Mouse (Mus musculus) myocyte (in vitro differentiated cells): ENCODE data around the gene Asb13. TPM values are rescaled to one million over a fixed set of nuclear protein-coding genes. Genes with fewer than 3 reads are reported as not detected.

ENCODE experiments used
- H3K27me3 ChIP-seq: one replicate; pipeline ENCODE4 v1.6.1; 2011; ENCODE audit not compliant: control insufficient read depth, insufficient read depth, insufficient read length
- H3K36me3 ChIP-seq: one replicate; pipeline ENCODE4 v1.6.1; 2011; ENCODE audit not compliant: control insufficient read depth, insufficient read depth
- H3K4me2 ChIP-seq: one replicate; pipeline ENCODE4 v1.6.1; 2011; ENCODE audit warnings: low read depth, control low read depth
- H3K4me3 ChIP-seq: one replicate; pipeline ENCODE4 v1.5.1; 2011; ENCODE audit warnings: mild to moderate bottlenecking, control low read depth, moderate library complexity
- H3K79me2 ChIP-seq: one replicate; pipeline ENCODE4 v1.6.1; 2011; ENCODE audit not compliant: control insufficient read depth, insufficient read depth
- H3ac ChIP-seq: one replicate; pipeline ENCODE4 v1.6.1; 2011; ENCODE audit not compliant: control insufficient read depth, insufficient read length
- CEBPB ChIP-seq: IDR thresholded peaks from 2 replicates; pipeline ENCODE4 v1.6.1; 2011; ENCODE audit warnings: mild to moderate bottlenecking, moderate library complexity; ENCODE audit not compliant: poor library complexity, insufficient read depth, severe bottlenecking
- E2F4 ChIP-seq: IDR thresholded peaks from one replicate; pipeline ENCODE4 v1.6.1; 2011; ENCODE audit warnings: mild to moderate bottlenecking, control low read depth, moderate library complexity; ENCODE audit not compliant: insufficient read depth
- MAX ChIP-seq: IDR thresholded peaks from one replicate; pipeline ENCODE4 v1.6.1; 2011; ENCODE audit warnings: low read depth, mild to moderate bottlenecking, control low read depth
- MYOD1 ChIP-seq, 3 experiments: IDR thresholded peaks; one replicate each; pipeline ENCODE4 v1.6.1; 2011; ENCODE audit warnings: control low read depth in 2 of 3, low read depth in 2 of 3, mild to moderate bottlenecking in 2 of 3, moderate library complexity in 1 of 3; ENCODE audit not compliant: insufficient read length in 2 of 3, control insufficient read depth in 1 of 3
- MYOG ChIP-seq, 3 experiments: IDR thresholded peaks; one replicate each; pipeline ENCODE4 v1.6.1; 2011; ENCODE audit warnings: control low read depth in 2 of 3, low read depth in 2 of 3, mild to moderate bottlenecking in 2 of 3; ENCODE audit not compliant: insufficient read length in 2 of 3, control insufficient read depth in 1 of 3, insufficient read depth in 1 of 3
- POLR2A ChIP-seq: IDR thresholded peaks from one replicate; pipeline ENCODE4 v1.6.1; 2011; ENCODE audit warnings: low read depth, mild to moderate bottlenecking, control low read depth, moderate library complexity; ENCODE audit not compliant: insufficient read length
- POLR2AphosphoS2 ChIP-seq: IDR thresholded peaks from one replicate; pipeline ENCODE4 v1.6.1; 2011; ENCODE audit warnings: low read depth, control low read depth; ENCODE audit not compliant: insufficient read length
- REST ChIP-seq: IDR thresholded peaks from one replicate; pipeline ENCODE4 v1.6.1; 2011; ENCODE audit warnings: mild to moderate bottlenecking, control low read depth, moderate library complexity; ENCODE audit not compliant: insufficient read depth, insufficient read length
- SRF ChIP-seq: IDR thresholded peaks from one replicate; pipeline ENCODE4 v1.6.1; 2011; ENCODE audit warnings: low read depth; ENCODE audit not compliant: control insufficient read depth, insufficient read length
- TCF12 ChIP-seq: IDR thresholded peaks from one replicate; pipeline ENCODE4 v1.6.1; 2011; ENCODE audit warnings: mild to moderate bottlenecking, control low read depth; ENCODE audit not compliant: poor library complexity, insufficient read depth, severe bottlenecking
- TCF3 ChIP-seq: IDR thresholded peaks from one replicate; pipeline ENCODE4 v1.6.1; 2011; ENCODE audit warnings: low read depth, control low read depth; ENCODE audit not compliant: insufficient read length
- USF1 ChIP-seq: IDR thresholded peaks from one replicate; pipeline ENCODE4 v1.6.1; 2011; ENCODE audit warnings: low read depth, mild to moderate bottlenecking, control low read depth, moderate library complexity
- polyA plus RNA-seq: library from polyadenylated mRNA; unstranded; fragments of >200 nt; fragmentation: generic; extraction: Trizol; gene quantifications from one replicate; pipeline ENCODE4 v1.2.1, GENCODE M21; 2012; ENCODE audit warnings: missing spikeins

Gene Asb13
- polyA plus RNA-seq, 1 experiment = 0.97 TPM

GRCm38 (mm10) chr13:3664241-3664640 is 30.4 kb downstream of the Asb13 start:
- Histone ChIP-seq H3K36me3 (no peaks in the 10 kb centered on the region), H3K27me3 (no peaks in the 10 kb centered on the region), H3ac (no peak overlapping the region), H3K79me2 (no peaks in the 10 kb centered on the region), H3K4me3 (no peak overlapping the region), H3K4me2 (no peak overlapping the region)
- TF ChIP-seq MYOD1 (IDR thresholded peaks at IDR 0.05; ENCODE audit: control insufficient read depth in 1 of 3, insufficient read length in 2 of 3, low read depth in 2 of 3) = no peak
- no peak for TF ChIP-seq TCF12
- no peak for TF ChIP-seq CEBPB
- TF ChIP-seq POLR2AphosphoS2 = no peak
- TF ChIP-seq POLR2A = no peak
- no peak for TF ChIP-seq MYOG (IDR thresholded peaks at IDR 0.05; ENCODE audit: control insufficient read depth in 1 of 3, insufficient read depth in 1 of 3, insufficient read length in 2 of 3, low read depth in 2 of 3)
- TF ChIP-seq USF1 = no peak
- TF ChIP-seq SRF = no peak
- no peak for TF ChIP-seq TCF3
- no peak for TF ChIP-seq REST
- no peak for TF ChIP-seq E2F4
- no peak for TF ChIP-seq MAX

- TF ChIP-seq SRF (no peak), E2F4 (no peak), REST (no peak), CEBPB (no peak), POLR2AphosphoS2 (no peak)
- H3K36me3 ChIP-seq = no peaks in the 10 kb centered on the region
- no peak overlapping the region for H3K4me3 ChIP-seq
- H3K4me2 ChIP-seq = peak overlapping the region; percentile 68
- no peak overlapping the region for H3ac ChIP-seq
- no peaks in the 10 kb centered on the region for H3K27me3 ChIP-seq
- H3K79me2 ChIP-seq = no peaks in the 10 kb centered on the region
Observed at GRCm38 (mm10) chr13:3665308-3665723, 31.5 kb downstream of the Asb13 start.

- Histone ChIP-seq H3K27me3 (no peaks in the 10 kb centered on the region), H3ac (no peak overlapping the region), H3K4me3 (no peak overlapping the region), H3K36me3 (no peaks in the 10 kb centered on the region), H3K4me2 (no peak overlapping the region), H3K79me2 (no peaks in the 10 kb centered on the region)
- TF ChIP-seq E2F4 (no peak), POLR2AphosphoS2 (no peak), REST (no peak), POLR2A (no peak), USF1 (no peak), MAX (no peak), MYOG (IDR thresholded peaks at IDR 0.05; ENCODE audit: control insufficient read depth in 1 of 3, insufficient read depth in 1 of 3, insufficient read length in 2 of 3, low read depth in 2 of 3) (no peak), MYOD1 (IDR thresholded peaks at IDR 0.05; ENCODE audit: control insufficient read depth in 1 of 3, insufficient read length in 2 of 3, low read depth in 2 of 3) (no peak)
Observed at GRCm38 (mm10) chr13:3667288-3667873, 33.5 kb downstream of the Asb13 start.

- Histone ChIP-seq H3ac (no peak overlapping the region), H3K27me3 (no peaks in the 10 kb centered on the region), H3K4me3 (no peak overlapping the region), H3K79me2 (no peaks in the 10 kb centered on the region), H3K4me2 (no peak overlapping the region), H3K36me3 (no peaks in the 10 kb centered on the region)
- TF ChIP-seq TCF3 (no peak), MAX (no peak), SRF (no peak), USF1 (no peak), REST (no peak), E2F4 (no peak), CEBPB (no peak), TCF12 (no peak), MYOD1 (IDR thresholded peaks at IDR 0.05; ENCODE audit: control insufficient read depth in 1 of 3, insufficient read length in 2 of 3, low read depth in 2 of 3) (no peak), MYOG (IDR thresholded peaks at IDR 0.05; ENCODE audit: control insufficient read depth in 1 of 3, insufficient read depth in 1 of 3, insufficient read length in 2 of 3, low read depth in 2 of 3) (no peak), POLR2A (no peak), POLR2AphosphoS2 (no peak)
Observed at GRCm38 (mm10) chr13:3668068-3668467, 34.2 kb downstream of the Asb13 start.

GRCm38 (mm10) chr13:3669611-3670010 is 35.8 kb downstream of the Asb13 start:
- TF ChIP-seq POLR2AphosphoS2 (no peak), TCF3 (no peak), TCF12 (no peak)
- H3K4me2 ChIP-seq = peak overlapping the region; percentile 43
- H3ac ChIP-seq = no peak overlapping the region
- no peak overlapping the region for H3K4me3 ChIP-seq
- H3K27me3 ChIP-seq = no peaks in the 10 kb centered on the region
- no peaks in the 10 kb centered on the region for H3K79me2 ChIP-seq
- no peaks in the 10 kb centered on the region for H3K36me3 ChIP-seq
